Comparison of ENCODE assay signal across 22 mouse cellular contexts in the genomic region with DNA sequence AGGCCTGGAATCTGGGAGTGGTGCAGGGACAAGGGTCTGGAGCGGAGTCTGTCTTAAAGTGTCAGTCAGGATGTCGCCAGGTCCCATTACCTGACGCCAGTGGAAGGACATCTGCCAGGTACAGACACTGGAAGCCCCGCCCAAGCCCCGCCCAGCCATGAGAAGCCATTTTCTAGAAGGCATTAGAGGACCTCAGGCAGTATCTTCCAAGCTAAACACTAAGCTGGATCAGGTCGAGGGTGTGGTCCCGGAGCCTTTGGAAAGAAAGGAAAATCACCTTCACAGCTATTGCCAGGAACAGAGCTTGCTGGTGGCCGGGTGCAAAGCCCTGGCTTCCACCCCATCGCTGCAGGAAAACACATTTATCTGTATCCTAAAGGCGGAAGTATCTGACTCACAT. TPM values are rescaled to one million over a fixed set of nuclear protein-coding genes. Genes with fewer than 3 reads are reported as not detected.
"Had no signal": no experiment of that assay in that cellular context is flagged by ENCODE, and none has a peak within 500 bp of the region (broad histone marks: within the 10 kb centered on the region; RNA-seq: fewer than 3 reads in every experiment).

No protein-coding gene starts in this region.

- H3K9ac ChIP-seq: liver, embryonic 15.5 days; liver, postnatal 0 days; lung, embryonic 15.5 days; midbrain, embryonic 13.5 days; midbrain, embryonic 15.5 days; neural tube, embryonic 12.5 days; stomach, embryonic 15.5 days had no signal

- H3K9me3 ChIP-seq: liver, embryonic 15.5 days; lung, embryonic 15.5 days; megakaryocyte, embryonic 14.5 days; midbrain, embryonic 13.5 days; midbrain, embryonic 15.5 days; neural tube, embryonic 12.5 days; stomach, embryonic 15.5 days had no signal

- H3K36me3 ChIP-seq: liver, embryonic 15.5 days; lung, embryonic 15.5 days; midbrain, embryonic 13.5 days; midbrain, embryonic 15.5 days; neural tube, embryonic 12.5 days; stomach, embryonic 15.5 days had no signal

- DNase-seq: liver, postnatal 0 days; lung, adult 2 months; lung, postnatal 14 days; lung, postnatal 36 days; right cerebral cortex, postnatal 14 days; spleen, adult 18-20 months; thymus, adult 18-20 months; thymus, postnatal 14 days; thymus, postnatal 36 days had no signal

- H3K4me1 ChIP-seq: liver, embryonic 15.5 days; lung, embryonic 15.5 days; megakaryocyte, embryonic 14.5 days; midbrain, embryonic 13.5 days; midbrain, embryonic 15.5 days; neural tube, embryonic 12.5 days; stomach, embryonic 15.5 days had no signal

- H3K27ac ChIP-seq: liver, embryonic 15.5 days; lung, embryonic 15.5 days; macrophage; midbrain, embryonic 13.5 days; midbrain, embryonic 15.5 days; neural tube, embryonic 12.5 days; stomach, embryonic 15.5 days had no signal

- H3K27me3 ChIP-seq: lung, embryonic 15.5 days; midbrain, embryonic 13.5 days; midbrain, embryonic 15.5 days; stomach, embryonic 15.5 days had no signal

- H3K4me3 ChIP-seq: liver, embryonic 15.5 days; lung, embryonic 15.5 days; megakaryocyte, embryonic 14.5 days; midbrain, embryonic 13.5 days; midbrain, embryonic 15.5 days; neural tube, embryonic 12.5 days; stomach, embryonic 15.5 days had no signal

RNA-seq across cellular contexts. Expression of gene Sall4, which starts 52.9 kb away (rescaled TPM):
- total RNA-seq: megakaryocyte progenitor cell, adult 5-6 weeks; monocyte, adult 5-6 weeks; neutrophil, adult 5-6 weeks had no signal
- polyA plus RNA-seq: lung, adult 2 months; lung, postnatal 0 days; macrophage; thymus, postnatal 0 days had no signal
